Mouse (Mus musculus): Measurements from ENCODE around the gene Alg11. TPM values are rescaled to one million over a fixed set of nuclear protein-coding genes. Genes with fewer than 3 reads are reported as not detected.
A peak's percentile ranks its signal among the peaks of the same experiment; 100 is the strongest.

The Alg11 gene
- polyA plus RNA-seq, 1 experiment from 2014 or later, result 41.7 TPM

DNA sequence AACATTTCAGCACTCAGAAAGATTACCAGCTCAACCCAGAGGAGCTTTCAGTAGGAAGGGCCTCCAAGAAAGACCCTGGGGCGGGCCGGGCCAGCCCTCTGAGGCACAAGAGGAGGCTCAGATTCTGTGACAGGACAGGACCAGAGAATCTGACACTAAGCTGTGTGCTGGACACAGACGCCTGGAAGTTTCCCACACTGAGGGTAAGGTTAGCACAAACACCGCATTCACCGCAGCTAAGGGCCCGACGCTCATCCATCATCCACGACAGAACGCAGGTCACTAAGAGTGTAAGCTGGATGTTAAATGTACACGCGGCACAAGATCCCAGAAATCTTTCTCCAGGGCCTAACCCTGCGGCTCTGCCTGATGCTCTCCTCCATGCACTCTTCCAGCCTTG, 16.8 kb upstream of the Alg11 start:
- WGBS, result 62% methylated on average over 12 of the region's 12 CpGs
- peak; percentile 22 for DNase-seq (ENCODE audit: low spot score)
- Histone ChIP-seq H3K4me1 (peaks cover 24% of the 10 kb centered on the region), H3K9me3 (no peaks in the 10 kb centered on the region), H3K36me3 (replicated peaks) (no peaks in the 10 kb centered on the region), H3K27me3 (replicated peaks; ENCODE audit: low read depth, poor library complexity, severe bottlenecking) (peaks cover 9% of the 10 kb centered on the region; the same call in 1 of the 2 replicates), H3K4me3 (no peak overlapping the region), H3K27ac (replicated peaks) (peak overlapping the region; percentile 57)

DNA sequence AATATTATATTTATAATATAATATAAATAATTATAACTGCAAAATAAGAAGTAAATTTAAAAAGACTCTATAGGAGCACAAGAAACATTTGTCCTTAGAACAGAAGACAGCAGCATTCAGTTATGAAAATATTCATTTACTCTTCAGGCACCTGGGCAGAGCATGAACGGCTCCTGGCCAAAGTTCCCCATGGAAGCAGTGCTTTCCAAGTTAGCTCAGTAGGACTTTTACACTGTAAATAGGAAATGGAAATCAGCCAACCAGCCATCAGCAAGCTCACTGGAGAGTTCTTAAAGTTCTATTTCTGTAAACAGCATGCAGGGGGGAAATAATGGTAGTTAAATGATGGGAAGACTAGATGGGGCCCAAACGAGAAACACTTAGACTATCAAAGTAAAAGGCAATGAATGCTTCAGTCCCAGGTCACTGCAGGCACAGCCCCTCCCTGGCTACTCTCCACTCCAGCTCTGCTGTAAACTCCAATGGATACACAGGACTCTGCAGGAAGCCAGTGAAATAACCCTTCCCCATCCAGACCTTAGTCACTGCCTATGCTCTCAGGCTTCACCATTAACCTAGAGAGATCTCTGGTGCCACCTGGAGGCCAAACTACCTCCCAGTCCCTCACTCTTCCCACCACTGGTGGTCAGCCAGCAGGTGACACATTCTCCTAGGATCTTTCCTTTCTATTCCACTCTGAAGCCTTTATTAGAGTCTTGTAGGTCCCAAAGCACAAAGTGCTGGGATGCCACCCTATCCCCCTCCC, 12.6 kb upstream of the Alg11 start:
- Histone ChIP-seq H3K4me1 (peaks cover 11% of the 10 kb centered on the region), H3K36me3 (replicated peaks) (no peaks in the 10 kb centered on the region), H3K27me3 (replicated peaks; ENCODE audit: low read depth, poor library complexity, severe bottlenecking) (no peaks in the 10 kb centered on the region), H3K4me3 (no peak overlapping the region), H3K27ac (replicated peaks) (no peak overlapping the region), H3K9me3 (no peaks in the 10 kb centered on the region)
- 73% methylated on average over 2 of the region's 2 CpGs for WGBS
- DNase-seq (ENCODE audit: low spot score), result peak; percentile 62

DNA sequence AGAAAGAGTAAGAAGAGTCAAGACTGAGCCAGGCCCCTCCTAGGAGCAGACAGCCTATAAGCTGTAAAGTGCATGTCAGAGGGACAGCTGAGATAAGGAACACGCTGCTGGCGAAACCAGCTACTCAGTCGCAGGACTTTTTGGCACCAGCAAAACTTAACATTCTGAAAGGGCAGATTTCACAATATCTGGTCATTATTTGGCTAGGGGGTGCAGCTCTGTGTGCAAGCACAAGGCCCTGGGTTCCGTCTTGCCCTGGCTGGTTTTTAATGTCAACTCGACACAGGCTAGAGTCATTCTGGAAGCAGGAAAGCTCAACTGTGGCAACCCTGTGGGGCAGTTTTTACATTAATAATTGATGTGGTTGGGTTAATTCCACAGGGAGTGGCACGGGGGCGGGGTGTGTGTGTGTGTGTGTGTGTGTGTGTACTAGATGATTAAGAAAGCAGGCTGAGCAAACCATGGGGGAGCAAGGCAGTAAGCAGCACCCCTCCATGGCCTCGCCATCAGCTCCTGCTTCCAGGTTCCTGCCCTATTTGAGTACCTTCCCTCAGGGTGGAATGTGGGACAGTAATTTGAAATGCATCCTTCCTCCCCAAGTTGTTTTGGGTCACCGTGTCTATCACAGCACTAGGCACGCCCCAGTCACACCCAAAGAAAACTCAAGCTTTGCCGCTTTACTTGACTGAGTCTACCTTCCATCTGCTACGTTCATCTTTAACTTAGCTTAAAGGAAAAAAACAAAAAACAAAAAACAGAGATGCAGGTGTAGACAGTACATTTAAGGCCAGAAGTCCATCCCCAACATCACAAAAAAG, 5.6 kb upstream of the Alg11 start:
- H3K4me3 ChIP-seq, result no peak overlapping the region
- DNase-seq (ENCODE audit: low spot score), result no peak
- H3K9me3 ChIP-seq, result no peaks in the 10 kb centered on the region
- H3K4me1 ChIP-seq, result peaks cover 4% of the 10 kb centered on the region; the same call in 1 of the 2 replicates
- H3K27ac ChIP-seq (replicated peaks), result no peak overlapping the region
- no peaks in the 10 kb centered on the region for H3K36me3 ChIP-seq (replicated peaks)
- WGBS, result 87% methylated on average over 12 of the region's 12 CpGs
- H3K27me3 ChIP-seq (replicated peaks; ENCODE audit: low read depth, poor library complexity, severe bottlenecking), result peaks cover 28% of the 10 kb centered on the region

DNA sequence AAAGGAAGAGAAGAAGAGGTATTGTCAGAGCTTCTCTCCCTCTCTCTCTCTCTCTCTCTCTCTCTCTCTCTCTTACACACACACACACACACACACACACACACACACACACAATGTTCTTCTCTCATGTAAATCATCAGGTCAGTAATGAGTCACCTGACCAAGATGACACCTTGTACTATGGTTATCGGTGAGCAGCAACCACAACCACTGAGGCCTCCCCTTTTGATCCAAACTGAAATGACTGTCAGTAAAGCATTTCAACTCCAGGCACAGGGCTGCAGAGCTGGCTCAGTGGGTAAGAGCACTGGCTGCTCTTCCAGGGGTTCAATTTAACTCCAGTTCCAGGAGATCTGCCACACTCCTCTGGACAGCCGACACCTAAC, 5.0 kb upstream of the Alg11 start:
- Histone ChIP-seq H3K4me1 (peaks cover 6% of the 10 kb centered on the region; the same call in 1 of the 2 replicates), H3K4me3 (no peak overlapping the region), H3K36me3 (replicated peaks) (no peaks in the 10 kb centered on the region), H3K9me3 (no peaks in the 10 kb centered on the region), H3K27me3 (replicated peaks; ENCODE audit: low read depth, poor library complexity, severe bottlenecking) (peaks cover 28% of the 10 kb centered on the region), H3K27ac (replicated peaks) (no peak overlapping the region)
- 95% methylated on average over 2 of the region's 2 CpGs for WGBS
- no peak for DNase-seq (ENCODE audit: low spot score)

DNA sequence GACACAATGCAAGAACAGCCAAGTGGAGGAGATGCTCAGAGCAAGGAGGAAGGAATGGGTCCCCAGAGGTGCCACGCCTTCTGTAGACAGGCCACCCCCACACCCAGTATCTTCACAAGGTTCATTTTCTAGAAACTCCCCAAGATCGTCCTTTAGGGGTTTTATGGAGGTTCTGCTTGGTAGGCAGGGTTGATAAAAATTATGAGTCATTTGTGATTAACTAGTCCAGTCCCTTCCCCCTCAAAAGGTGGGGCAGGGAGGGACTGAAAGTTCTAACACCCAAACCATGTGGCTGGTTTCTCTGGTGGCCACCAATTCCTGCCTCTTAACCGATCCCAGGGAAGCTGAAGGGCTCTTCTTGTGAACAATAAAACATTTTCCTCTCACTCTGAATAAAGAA, 3.7 kb upstream of the Alg11 start:
- Histone ChIP-seq H3K9me3 (no peaks in the 10 kb centered on the region), H3K27ac (replicated peaks) (no peak overlapping the region), H3K4me1 (peaks cover 12% of the 10 kb centered on the region), H3K4me3 (no peak overlapping the region), H3K27me3 (replicated peaks; ENCODE audit: low read depth, poor library complexity, severe bottlenecking) (peaks cover 28% of the 10 kb centered on the region), H3K36me3 (replicated peaks) (no peaks in the 10 kb centered on the region)
- DNase-seq (ENCODE audit: low spot score), result no peak
- 76% methylated on average over 3 of the region's 3 CpGs for WGBS

DNA sequence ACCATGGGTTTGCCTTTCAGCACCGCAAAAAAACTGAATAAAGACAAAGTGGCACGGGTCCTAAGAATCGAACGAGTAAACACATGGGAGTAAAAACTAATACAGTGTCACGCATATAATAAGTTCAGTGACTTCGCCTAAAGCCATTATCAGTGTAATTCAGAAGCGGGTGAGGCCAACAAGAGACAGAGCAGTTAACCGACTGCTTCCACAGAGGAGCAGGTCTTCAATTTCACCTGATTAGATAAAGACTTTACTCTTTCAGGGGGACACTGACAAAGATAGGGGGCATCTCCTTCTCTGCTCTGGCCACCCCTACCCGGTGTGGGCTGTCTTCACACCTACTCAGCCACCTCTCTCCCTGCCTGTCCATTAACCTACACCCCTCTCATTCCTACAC, 2.2 kb upstream of the Alg11 start:
- Histone ChIP-seq H3K9me3 (no peaks in the 10 kb centered on the region), H3K27me3 (replicated peaks; ENCODE audit: low read depth, poor library complexity, severe bottlenecking) (peaks cover 28% of the 10 kb centered on the region), H3K36me3 (replicated peaks) (peaks cover 14% of the 10 kb centered on the region), H3K27ac (replicated peaks) (no peak overlapping the region), H3K4me1 (peaks cover 12% of the 10 kb centered on the region), H3K4me3 (no peak overlapping the region)
- WGBS, result 80% methylated on average over 9 of the region's 9 CpGs
- DNase-seq (ENCODE audit: low spot score), result no peak

DNA sequence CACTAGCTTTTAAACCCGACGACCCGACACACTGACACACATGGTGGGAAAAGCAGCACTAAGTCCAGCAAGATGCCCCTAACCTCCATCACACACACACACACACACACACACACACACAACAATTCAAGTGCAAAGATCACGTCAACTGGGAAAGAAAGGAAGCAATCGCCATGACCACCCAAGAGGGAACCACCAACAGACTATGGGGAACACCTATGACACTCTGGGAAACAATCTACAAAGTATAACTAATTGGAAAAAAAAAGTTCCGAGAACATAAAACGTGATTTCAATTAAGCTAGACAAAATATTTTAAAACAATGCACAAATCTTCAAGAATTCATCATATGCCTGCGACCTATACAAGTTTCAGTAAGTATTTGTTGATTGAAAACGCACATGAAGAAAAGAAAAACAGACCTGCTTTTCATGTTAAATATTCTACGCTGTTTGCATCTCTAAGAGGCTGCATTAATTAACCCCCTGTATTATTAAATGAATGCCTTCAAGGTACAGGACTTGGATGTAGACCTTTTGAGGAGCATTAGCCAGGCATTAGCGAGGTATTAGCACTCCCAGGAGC, 1.3 kb upstream of the Alg11 start:
- Histone ChIP-seq H3K4me3 (peak overlapping the region; percentile 75), H3K4me1 (peaks cover 12% of the 10 kb centered on the region), H3K27me3 (replicated peaks; ENCODE audit: low read depth, poor library complexity, severe bottlenecking) (peaks cover 28% of the 10 kb centered on the region), H3K36me3 (replicated peaks) (peaks cover 23% of the 10 kb centered on the region), H3K9me3 (no peaks in the 10 kb centered on the region), H3K27ac (replicated peaks) (no peak overlapping the region)
- DNase-seq (ENCODE audit: low spot score), result no peak
- 43% methylated on average over 11 of the region's 11 CpGs for WGBS

DNA sequence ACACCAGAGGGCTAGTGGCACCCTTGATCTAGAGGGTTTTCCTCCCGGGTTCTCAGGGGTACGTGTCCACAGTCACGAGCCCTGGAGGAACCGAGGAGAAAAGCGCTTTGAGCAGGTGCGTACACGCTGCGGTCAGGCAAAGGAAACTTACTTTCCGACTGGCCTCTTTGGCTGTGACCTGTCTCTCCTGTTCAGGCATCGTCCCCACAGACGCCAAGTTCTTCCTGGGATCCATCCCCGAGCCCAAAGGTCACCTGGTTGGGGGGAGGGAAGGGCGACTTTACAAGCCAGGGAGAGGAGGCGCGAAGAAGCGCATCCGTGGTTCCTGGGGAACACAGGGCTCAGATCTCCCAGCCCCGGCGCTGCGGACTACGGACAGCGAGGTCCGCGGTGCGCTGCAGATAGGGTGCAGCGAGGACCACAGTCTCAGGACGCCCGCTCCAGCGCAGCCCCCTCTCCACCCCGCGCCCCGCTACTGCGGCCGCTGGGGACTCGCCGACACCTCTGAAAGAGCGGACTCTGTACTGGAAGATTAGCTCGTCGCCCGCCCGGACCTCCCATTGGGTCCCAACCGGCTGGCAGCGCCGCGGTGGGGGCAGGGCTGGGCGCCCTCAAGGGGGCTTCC, 588 bp upstream of the Alg11 start, which contains the start of gene Atp7b:
Gene Atp7b (minus strand): TSS at position 485 of the 625 bp plus-strand sequence.
- H3K27ac ChIP-seq (replicated peaks), result peak within 1 kb of the TSS; percentile 79
- no peak for DNase-seq (ENCODE audit: low spot score)

DNA sequence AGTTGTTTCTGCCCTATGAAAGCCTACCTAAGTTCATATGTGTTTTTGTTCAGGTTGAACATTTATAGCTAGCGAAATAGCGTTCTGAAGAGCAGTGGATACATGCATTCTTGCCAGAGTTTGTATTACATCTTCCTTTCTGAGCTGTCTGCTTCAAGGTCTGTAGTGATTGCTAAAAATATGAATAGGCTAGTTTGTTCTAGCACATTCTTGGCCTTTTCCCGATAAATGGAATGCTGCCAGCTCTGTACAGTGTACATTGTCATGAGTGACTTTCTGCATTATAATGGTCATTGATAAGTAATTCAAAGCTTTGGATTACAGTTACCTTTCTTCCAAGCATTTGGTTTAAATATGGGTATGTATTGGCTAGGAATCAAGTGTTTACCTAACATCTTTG, 605 bp downstream of the Alg11 start:
- Histone ChIP-seq H3K36me3 (replicated peaks) (peaks cover 42% of the 10 kb centered on the region), H3K4me1 (peaks cover 12% of the 10 kb centered on the region), H3K9me3 (peaks cover 8% of the 10 kb centered on the region; the same call in 1 of the 2 replicates), H3K27ac (replicated peaks) (no peak overlapping the region), H3K4me3 (peak overlapping the region; percentile 75), H3K27me3 (replicated peaks; ENCODE audit: low read depth, poor library complexity, severe bottlenecking) (peaks cover 28% of the 10 kb centered on the region)
- no peak for DNase-seq (ENCODE audit: low spot score)
- 12% methylated on average over 3 of the region's 3 CpGs for WGBS

More for the DNA sequence above, 588 bp upstream of the Alg11 start, which contains the start of gene Atp7b:
- Histone ChIP-seq H3K27me3 (replicated peaks; ENCODE audit: low read depth, poor library complexity, severe bottlenecking) (peaks cover 28% of the 10 kb centered on the region), H3K9me3 (no peaks in the 10 kb centered on the region), H3K4me3 (peak within 1 kb of the TSS; percentile 75), H3K4me1 (peaks cover 12% of the 10 kb centered on the region), H3K36me3 (replicated peaks) (peaks cover 30% of the 10 kb centered on the region)
- under 1% methylated on average over 45 of the region's 46 CpGs for WGBS

DNA sequence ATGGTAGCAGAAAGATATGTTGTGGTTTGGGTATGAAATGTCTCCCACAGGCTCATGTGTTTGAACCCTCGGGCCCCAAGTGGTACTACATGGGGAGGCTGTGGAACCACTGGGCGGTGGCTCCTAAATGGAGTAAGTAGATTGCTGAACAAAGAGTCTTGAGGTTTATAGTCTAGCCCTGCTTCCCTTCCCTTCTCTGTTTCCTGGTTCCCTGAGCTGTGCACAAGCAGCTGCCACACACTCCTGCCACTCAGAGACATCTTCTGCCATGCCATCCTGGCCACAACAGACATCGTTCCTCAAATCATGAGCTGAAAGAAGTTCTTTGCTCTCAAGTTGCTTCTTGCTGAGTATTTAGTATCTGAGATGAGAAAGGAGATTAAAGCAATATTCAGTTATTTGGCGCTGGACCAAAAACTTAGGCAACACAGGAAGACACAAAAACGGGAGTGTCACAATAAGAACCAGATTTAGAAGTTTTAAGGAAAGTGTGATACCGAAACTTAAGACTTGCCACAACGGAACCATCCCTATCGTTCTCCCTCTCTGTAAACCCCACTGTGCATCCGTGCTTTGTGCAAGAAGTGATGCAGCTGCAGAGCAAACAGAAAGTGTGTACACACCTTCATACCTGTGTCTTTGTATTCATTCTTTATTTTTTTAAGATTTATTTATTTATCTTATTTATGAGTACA, 18.9 kb downstream of the Alg11 start:
- no peak overlapping the region for H3K27ac ChIP-seq (replicated peaks)
- WGBS, result 86% methylated on average over 9 of the region's 9 CpGs
- H3K27me3 ChIP-seq (replicated peaks; ENCODE audit: low read depth, poor library complexity, severe bottlenecking), result no peaks in the 10 kb centered on the region
- H3K9me3 ChIP-seq, result no peaks in the 10 kb centered on the region
- no peaks in the 10 kb centered on the region for H3K36me3 ChIP-seq (replicated peaks)
- H3K4me3 ChIP-seq, result no peak overlapping the region
- DNase-seq (ENCODE audit: low spot score), result no peak
- H3K4me1 ChIP-seq, result no peaks in the 10 kb centered on the region

DNA sequence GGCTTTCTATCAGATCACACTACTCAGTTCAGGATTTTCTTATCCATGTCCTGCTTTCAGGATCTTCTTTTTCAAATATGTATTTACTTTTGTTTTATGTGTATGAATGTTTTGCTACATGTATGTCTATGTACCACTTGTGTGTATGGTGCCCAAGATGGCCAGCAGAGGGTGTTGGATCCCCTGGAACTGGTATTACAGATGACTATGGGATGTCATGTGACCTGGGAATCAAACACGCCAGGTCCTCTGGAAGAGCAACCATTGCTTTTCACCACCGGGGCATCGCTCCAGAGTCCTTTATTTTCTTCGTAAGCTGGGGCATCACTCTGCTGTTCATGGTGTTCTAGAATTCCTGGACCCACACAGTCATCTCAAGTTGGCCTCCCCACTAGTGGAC, 28.7 kb downstream of the Alg11 start:
- 93% methylated on average over 4 of the region's 4 CpGs for WGBS
- no peak for DNase-seq (ENCODE audit: low spot score)
- no peaks in the 10 kb centered on the region for H3K36me3 ChIP-seq (replicated peaks)

DNA sequence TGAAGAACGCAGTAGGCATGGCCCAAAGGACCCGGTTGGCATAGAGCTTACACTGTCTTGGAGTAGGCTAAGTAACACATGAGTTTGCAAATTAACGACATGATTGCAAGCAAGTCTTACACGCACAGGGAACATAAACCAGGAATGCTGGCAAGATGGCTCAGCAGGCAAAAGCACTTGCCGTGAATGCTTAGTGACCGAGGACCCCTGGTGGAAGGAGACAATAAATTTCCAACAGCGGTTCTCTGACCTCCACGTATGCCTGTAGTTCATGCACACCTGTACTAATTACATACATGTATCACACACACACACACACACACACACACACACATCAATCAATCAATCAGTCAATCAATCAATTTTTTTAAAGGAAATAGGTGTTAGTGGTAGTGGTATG, 31.0 kb downstream of the Alg11 start:
- Histone ChIP-seq H3K4me1 (no peaks in the 10 kb centered on the region), H3K4me3 (no peak overlapping the region), H3K9me3 (no peaks in the 10 kb centered on the region), H3K27me3 (replicated peaks; ENCODE audit: low read depth, poor library complexity, severe bottlenecking) (no peaks in the 10 kb centered on the region), H3K27ac (replicated peaks) (no peak overlapping the region), H3K36me3 (replicated peaks) (no peaks in the 10 kb centered on the region)
- peak; percentile 22 for DNase-seq (ENCODE audit: low spot score)
- WGBS, result 54% methylated on average over 8 of the region's 8 CpGs

More for the DNA sequence above, 28.7 kb downstream of the Alg11 start:
- Histone ChIP-seq H3K27ac (replicated peaks) (no peak overlapping the region), H3K9me3 (no peaks in the 10 kb centered on the region), H3K27me3 (replicated peaks; ENCODE audit: low read depth, poor library complexity, severe bottlenecking) (no peaks in the 10 kb centered on the region), H3K4me3 (no peak overlapping the region), H3K4me1 (no peaks in the 10 kb centered on the region)
